Mouse (Mus musculus): Measurements from ENCODE around the gene Atg101.

DNA sequence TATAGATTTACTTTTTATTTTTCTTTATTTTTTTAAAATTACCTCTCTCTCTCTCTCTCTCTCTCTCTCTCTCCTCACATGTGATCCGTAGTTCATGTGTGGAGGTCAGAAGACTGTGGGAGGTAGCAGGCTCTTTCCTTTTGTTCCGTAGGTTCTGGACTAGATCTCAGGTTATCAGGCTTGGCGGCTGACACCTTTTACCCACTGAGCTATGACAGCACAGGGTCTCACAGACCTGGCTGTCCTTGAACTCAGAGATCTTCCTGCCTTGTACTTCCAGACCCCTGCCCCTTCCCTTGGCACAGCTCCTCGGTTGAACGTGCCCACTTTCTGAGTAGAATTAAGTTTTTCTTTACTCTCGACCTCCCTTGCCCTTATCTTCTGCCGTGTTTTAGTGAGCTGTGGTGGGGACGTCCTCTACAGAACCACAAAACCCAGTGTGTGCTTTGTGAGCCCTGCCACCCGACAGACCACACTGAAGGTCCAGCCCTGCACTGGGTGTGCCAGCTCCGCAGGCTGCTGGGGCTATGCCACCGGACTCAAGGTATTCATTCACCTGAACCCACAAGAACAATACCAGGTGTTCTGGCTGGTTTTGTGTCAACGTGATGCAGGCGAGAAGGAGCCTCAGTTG is 32.3 kb downstream of the Atg101 start:
- no peak for TF ChIP-seq EP300 (IDR thresholded peaks at IDR 0.05; ENCODE audit: low read depth)
- no peak for TF ChIP-seq CTCF (IDR thresholded peaks at IDR 0.05; ENCODE audit: low read depth)
